Mouse (Mus musculus) neural tube, embryonic 15.5 days (tissue): ENCODE measurements at regions not wholly inside any gene's neighbourhood (a gene's known extent, or its start where the extent isn't known, plus 50 kb on each side); places are given as distances from the start of the nearest gene placed in this dataset.
A peak's percentile ranks its signal among the peaks of the same experiment; 100 is the strongest.

Experiments
- ATAC-seq: fragments of 200-750 bp; cut with Nextera tagmentation; 2 replicates; pipeline ENCODE4 v1.8.0; 2017; ENCODE audit warnings: mild to moderate bottlenecking, moderate TSS enrichment, moderate library complexity; ENCODE audit not compliant: low FRiP score
- H3K27ac ChIP-seq: fragments of 300-500 bp; sonication (generic); replicated peaks from 2 replicates; pipeline ENCODE4 v1.5.1; 2015; ENCODE audit warnings: mild to moderate bottlenecking, inconsistent platforms
- H3K27me3 ChIP-seq: fragments of 300-500 bp; sonication (generic); replicated peaks from 2 replicates; pipeline ENCODE4 v1.6.1; 2015; ENCODE audit warnings: inconsistent platforms
- H3K36me3 ChIP-seq: fragments of 300-500 bp; sonication (generic); 2 replicates; pipeline ENCODE4 v1.6.1; 2015; ENCODE audit warnings: inconsistent platforms
- H3K4me1 ChIP-seq: fragments of 300-500 bp; sonication (generic); 2 replicates; pipeline ENCODE4 v1.6.1; 2015; ENCODE audit warnings: inconsistent platforms
- H3K4me2 ChIP-seq: fragments of 300-500 bp; sonication (generic); 2 replicates; pipeline ENCODE4 v1.6.1; 2015; ENCODE audit warnings: inconsistent platforms, mild to moderate bottlenecking, moderate library complexity
- H3K4me3 ChIP-seq: fragments of 300-500 bp; sonication (generic); replicated peaks from 2 replicates; pipeline ENCODE4 v1.5.1; 2015; ENCODE audit warnings: mild to moderate bottlenecking, inconsistent platforms
- H3K9ac ChIP-seq: fragments of 300-500 bp; sonication (generic); replicated peaks from 2 replicates; pipeline ENCODE4 v1.6.1; 2015; ENCODE audit warnings: mild to moderate bottlenecking, inconsistent platforms
- H3K9me3 ChIP-seq: fragments of 300-500 bp; sonication (generic); replicated peaks from 2 replicates; pipeline ENCODE4 v1.6.1; 2016; ENCODE audit warnings: inconsistent platforms
- WGBS: fragments of 180-500 bp; shearing (Covaris S2); methylation state at CpG from one replicate; pipeline ENCODE4 v1.1.7; 2015; ENCODE audit warnings: mixed read lengths; 5-methylcytosine and 5-hydroxymethylcytosine counted together

- ATAC-seq, result no peak
- Histone ChIP-seq H3K36me3 (no peaks in the 10 kb centered on the region), H3K4me2 (no peak overlapping the region), H3K27ac (no peak overlapping the region), H3K9ac (no peak overlapping the region), H3K9me3 (no peaks in the 10 kb centered on the region), H3K4me3 (no peak overlapping the region), H3K4me1 (no peaks in the 10 kb centered on the region), H3K27me3 (no peaks in the 10 kb centered on the region)
- WGBS, result 80% methylated on average over 3 of the region's 3 CpGs
These were observed 110.1 kb upstream of the Actbl2 start for GRCm38 (mm10) chr13:111144721-111145120.

GRCm38 (mm10) chr13:111157921-111158638, 96.7 kb upstream of the Actbl2 start:
- Histone ChIP-seq H3K4me1 (no peaks in the 10 kb centered on the region), H3K9me3 (no peaks in the 10 kb centered on the region), H3K4me2 (no peak overlapping the region), H3K27ac (no peak overlapping the region), H3K4me3 (no peak overlapping the region), H3K36me3 (no peaks in the 10 kb centered on the region), H3K27me3 (no peaks in the 10 kb centered on the region), H3K9ac (no peak overlapping the region)
- WGBS, result 77% methylated on average over 14 of the region's 14 CpGs
- ATAC-seq, result no peak

- Histone ChIP-seq H3K27ac (no peak overlapping the region), H3K4me1 (no peaks in the 10 kb centered on the region), H3K4me3 (no peak overlapping the region), H3K4me2 (no peak overlapping the region), H3K9me3 (no peaks in the 10 kb centered on the region), H3K27me3 (no peaks in the 10 kb centered on the region), H3K36me3 (no peaks in the 10 kb centered on the region), H3K9ac (no peak overlapping the region)
- ATAC-seq, result no peak
These were observed 95.3 kb upstream of the Actbl2 start for GRCm38 (mm10) chr13:111159498-111159897.

GRCm38 (mm10) chr13:111165538-111165937, 89.3 kb upstream of the Actbl2 start:
- no peak overlapping the region for H3K4me3 ChIP-seq
- WGBS, result 65% methylated on average over 2 of the region's 2 CpGs
- no peaks in the 10 kb centered on the region for H3K27me3 ChIP-seq
- H3K4me1 ChIP-seq, result no peaks in the 10 kb centered on the region
- H3K9ac ChIP-seq, result no peak overlapping the region
- no peak overlapping the region for H3K4me2 ChIP-seq
- H3K36me3 ChIP-seq, result no peaks in the 10 kb centered on the region
- no peak overlapping the region for H3K27ac ChIP-seq
- ATAC-seq, result no peak
- H3K9me3 ChIP-seq, result no peaks in the 10 kb centered on the region

GRCm38 (mm10) chr13:111170269-111171165, 84.3 kb upstream of the Actbl2 start:
- Histone ChIP-seq H3K4me1 (no peaks in the 10 kb centered on the region), H3K36me3 (no peaks in the 10 kb centered on the region), H3K9me3 (no peaks in the 10 kb centered on the region), H3K4me2 (no peak overlapping the region), H3K27ac (no peak overlapping the region), H3K4me3 (no peak overlapping the region), H3K27me3 (no peaks in the 10 kb centered on the region), H3K9ac (no peak overlapping the region)
- ATAC-seq, result no peak
- 66% methylated on average over 5 of the region's 5 CpGs for WGBS

- Histone ChIP-seq H3K4me2 (no peak overlapping the region), H3K4me3 (no peak overlapping the region), H3K27me3 (no peaks in the 10 kb centered on the region), H3K4me1 (no peaks in the 10 kb centered on the region), H3K9ac (no peak overlapping the region), H3K9me3 (no peaks in the 10 kb centered on the region), H3K36me3 (no peaks in the 10 kb centered on the region), H3K27ac (no peak overlapping the region)
- WGBS, result 80% methylated on average over 6 of the region's 6 CpGs
- ATAC-seq, result no peak
These were observed 75.6 kb upstream of the Actbl2 start for GRCm38 (mm10) chr13:111179186-111179585.

GRCm38 (mm10) chr13:111183293-111183692, 71.5 kb upstream of the Actbl2 start:
- H3K4me2 ChIP-seq, result no peak overlapping the region
- H3K36me3 ChIP-seq, result no peaks in the 10 kb centered on the region
- H3K27me3 ChIP-seq, result no peaks in the 10 kb centered on the region
- no peak overlapping the region for H3K9ac ChIP-seq
- 39% methylated on average over 2 of the region's 2 CpGs for WGBS
- H3K4me3 ChIP-seq, result no peak overlapping the region
- no peaks in the 10 kb centered on the region for H3K4me1 ChIP-seq
- ATAC-seq, result no peak
- H3K9me3 ChIP-seq, result no peaks in the 10 kb centered on the region
- no peak overlapping the region for H3K27ac ChIP-seq

- no peak overlapping the region for H3K4me2 ChIP-seq
- H3K4me3 ChIP-seq, result no peak overlapping the region
- H3K9me3 ChIP-seq, result no peaks in the 10 kb centered on the region
- no peaks in the 10 kb centered on the region for H3K27me3 ChIP-seq
- no peak overlapping the region for H3K27ac ChIP-seq
- no peak overlapping the region for H3K9ac ChIP-seq
- no peak for ATAC-seq
- H3K4me1 ChIP-seq, result no peaks in the 10 kb centered on the region
- WGBS, result 86% methylated on average over 4 of the region's 4 CpGs
- no peaks in the 10 kb centered on the region for H3K36me3 ChIP-seq
These were observed 69.0 kb upstream of the Actbl2 start for GRCm38 (mm10) chr13:111185799-111186198.

GRCm38 (mm10) chr13:111186833-111187232, 68.0 kb upstream of the Actbl2 start:
- WGBS, result 84% methylated on average over 2 of the region's 2 CpGs
- Histone ChIP-seq H3K27me3 (no peaks in the 10 kb centered on the region), H3K9me3 (no peaks in the 10 kb centered on the region), H3K4me1 (no peaks in the 10 kb centered on the region), H3K27ac (no peak overlapping the region), H3K36me3 (no peaks in the 10 kb centered on the region), H3K9ac (no peak overlapping the region), H3K4me2 (no peak overlapping the region), H3K4me3 (no peak overlapping the region)
- ATAC-seq, result no peak

GRCm38 (mm10) chr13:111193919-111194318, 60.9 kb upstream of the Actbl2 start:
- Histone ChIP-seq H3K9me3 (no peaks in the 10 kb centered on the region), H3K27ac (0 out of 2 replicates have a peak overlapping the region, but pooled peaks have one; percentile 8), H3K9ac (no peak overlapping the region), H3K27me3 (no peaks in the 10 kb centered on the region), H3K4me3 (no peak overlapping the region), H3K36me3 (no peaks in the 10 kb centered on the region), H3K4me2 (no peak overlapping the region), H3K4me1 (peaks cover 10% of the 10 kb centered on the region)
- ATAC-seq, result peak; percentile 3; the same call in 1 of the 2 replicates
- 66% methylated on average over 2 of the region's 2 CpGs for WGBS

GRCm38 (mm10) chr13:111194337-111194736, 60.5 kb upstream of the Actbl2 start:
- H3K27ac ChIP-seq, result 0 out of 2 replicates have a peak overlapping the region, but pooled peaks have one; percentile 8
- no peak overlapping the region for H3K4me2 ChIP-seq
- no peak overlapping the region for H3K9ac ChIP-seq
- WGBS, result 17% methylated on average over 7 of the region's 7 CpGs
- peaks cover 10% of the 10 kb centered on the region for H3K4me1 ChIP-seq
- peak; percentile 80 for ATAC-seq
- no peaks in the 10 kb centered on the region for H3K9me3 ChIP-seq
- H3K4me3 ChIP-seq, result no peak overlapping the region
- H3K27me3 ChIP-seq, result no peaks in the 10 kb centered on the region
- no peaks in the 10 kb centered on the region for H3K36me3 ChIP-seq

- Histone ChIP-seq H3K4me1 (no peaks in the 10 kb centered on the region), H3K4me3 (no peak overlapping the region), H3K36me3 (no peaks in the 10 kb centered on the region), H3K9me3 (no peaks in the 10 kb centered on the region), H3K4me2 (no peak overlapping the region), H3K27me3 (no peaks in the 10 kb centered on the region), H3K27ac (no peak overlapping the region), H3K9ac (no peak overlapping the region)
- WGBS, result 87% methylated on average over 3 of the region's 3 CpGs
- ATAC-seq, result no peak
These were observed 53.3 kb upstream of the Actbl2 start for GRCm38 (mm10) chr13:111201532-111201931.
